Mouse (Mus musculus) limb, embryonic 13.5 days (tissue): ENCODE measurements around the gene Stoml3. TPM values are rescaled to one million over a fixed set of nuclear protein-coding genes. Genes with fewer than 3 reads are reported as not detected.

ENCODE experiments used
- ATAC-seq: fragments of 200-750 bp; cut with Nextera tagmentation; 2 replicates; pipeline ENCODE4 v1.8.0; 2017; ENCODE audit warnings: low read depth, moderate number of reproducible peaks, moderate TSS enrichment; ENCODE audit not compliant: low FRiP score
- H3K27ac ChIP-seq: fragments of 300-500 bp; sonication (generic); 2 replicates; pipeline ENCODE4 v1.5.1; 2015; ENCODE audit warnings: inconsistent platforms, mild to moderate bottlenecking, moderate library complexity
- H3K27me3 ChIP-seq: fragments of 300-500 bp; sonication (generic); 2 replicates; pipeline ENCODE4 v1.6.1; 2015; ENCODE audit warnings: mild to moderate bottlenecking, inconsistent platforms
- H3K36me3 ChIP-seq: fragments of 300-500 bp; sonication (generic); 2 replicates; pipeline ENCODE4 v1.6.1; 2015; ENCODE audit warnings: inconsistent platforms, mild to moderate bottlenecking, moderate library complexity
- H3K4me1 ChIP-seq: fragments of 300-500 bp; sonication (generic); 2 replicates; pipeline ENCODE4 v1.6.1; 2015; ENCODE audit warnings: inconsistent platforms
- H3K4me2 ChIP-seq: fragments of 300-500 bp; sonication (generic); replicated peaks from 2 replicates; pipeline ENCODE4 v1.6.1; 2015; ENCODE audit warnings: inconsistent platforms, mild to moderate bottlenecking, moderate library complexity
- H3K4me3 ChIP-seq: fragments of 300-500 bp; sonication (generic); 2 replicates; pipeline ENCODE4 v1.5.1; 2015; ENCODE audit warnings: moderate library complexity, mild to moderate bottlenecking, inconsistent platforms
- H3K9ac ChIP-seq: fragments of 300-500 bp; sonication (generic); 2 replicates; pipeline ENCODE4 v1.6.1; 2015; ENCODE audit warnings: mild to moderate bottlenecking, inconsistent platforms
- H3K9me3 ChIP-seq: fragments of 300-500 bp; sonication (generic); 2 replicates; pipeline ENCODE4 v1.6.1; 2016; ENCODE audit warnings: inconsistent platforms
- WGBS: fragments of 180-500 bp; shearing (Covaris S2); methylation state at CpG from one replicate; pipeline ENCODE4 v1.1.7; 2015; 5-methylcytosine and 5-hydroxymethylcytosine counted together
- polyA plus RNA-seq: library from polyadenylated mRNA; unstranded; fragments of >200 nt; fragmentation: Nextera tagmentation; extraction: Ambion mirVana; gene quantifications from 2 replicates; pipeline ENCODE4 v1.2.1, GENCODE M21; 2015

Stoml3 gene
- 0.15 and 0.20 TPM in 2 replicates for polyA plus RNA-seq

GRCm38 (mm10) chr3:53488353-53488752 is at the start of gene Stoml3:
Gene Stoml3, plus strand, starts transcription at chr3:53488653.
- Histone ChIP-seq H3K27ac (no peak within 1 kb of the TSS), H3K4me1 (0 out of 2 replicates have a peak, but pooled peaks cover 4% of the 10 kb centered on the region), H3K9me3 (no peaks in the 10 kb centered on the region), H3K9ac (no peak within 1 kb of the TSS), H3K27me3 (peaks cover 3% of the 10 kb centered on the region; the same call in 1 of the 2 replicates), H3K4me2 (no peak within 1 kb of the TSS), H3K36me3 (no peaks in the 10 kb centered on the region), H3K4me3 (no peak within 1 kb of the TSS)
- WGBS: 78% methylated on average over 6 of the region's 6 CpGs
- ATAC-seq: no peak

- ATAC-seq: no peak
- Histone ChIP-seq H3K4me2 (no peak overlapping the region), H3K9me3 (no peaks in the 10 kb centered on the region), H3K27me3 (no peaks in the 10 kb centered on the region), H3K4me3 (no peak overlapping the region), H3K36me3 (peaks cover 10% of the 10 kb centered on the region), H3K9ac (no peak overlapping the region), H3K4me1 (no peaks in the 10 kb centered on the region), H3K27ac (no peak overlapping the region)
- 87% methylated on average over 5 of the region's 5 CpGs for WGBS
Measured at GRCm38 (mm10) chr3:53445540-53445939, 42.9 kb upstream of the Stoml3 start.

- ATAC-seq: no peak
- Histone ChIP-seq H3K4me1 (no peaks in the 10 kb centered on the region), H3K9ac (no peak overlapping the region), H3K27ac (no peak overlapping the region), H3K27me3 (no peaks in the 10 kb centered on the region), H3K4me3 (no peak overlapping the region), H3K4me2 (no peak overlapping the region), H3K36me3 (peaks cover 23% of the 10 kb centered on the region), H3K9me3 (no peaks in the 10 kb centered on the region)
- WGBS: 83% methylated on average over 3 of the region's 3 CpGs
Measured at GRCm38 (mm10) chr3:53446801-53447200, 41.7 kb upstream of the Stoml3 start.

- ATAC-seq: peak; percentile 66; the same call in 1 of the 2 replicates
- Histone ChIP-seq H3K36me3 (peaks cover 37% of the 10 kb centered on the region), H3K27me3 (no peaks in the 10 kb centered on the region), H3K27ac (no peak overlapping the region), H3K9me3 (no peaks in the 10 kb centered on the region), H3K9ac (no peak overlapping the region), H3K4me3 (no peak overlapping the region), H3K4me1 (no peaks in the 10 kb centered on the region), H3K4me2 (no peak overlapping the region)
- 21% methylated on average over 2 of the region's 2 CpGs for WGBS
Measured at GRCm38 (mm10) chr3:53448208-53448607, 40.2 kb upstream of the Stoml3 start.

- no peaks in the 10 kb centered on the region for H3K4me1 ChIP-seq
- H3K4me2 ChIP-seq: no peak overlapping the region
- H3K27me3 ChIP-seq: no peaks in the 10 kb centered on the region
- no peak overlapping the region for H3K4me3 ChIP-seq
- H3K27ac ChIP-seq: no peak overlapping the region
- H3K36me3 ChIP-seq: peaks cover 60% of the 10 kb centered on the region
- H3K9ac ChIP-seq: no peak overlapping the region
- 94% methylated on average over 11 of the region's 11 CpGs for WGBS
- H3K9me3 ChIP-seq: no peaks in the 10 kb centered on the region
- no peak for ATAC-seq
Measured at GRCm38 (mm10) chr3:53450666-53451065, 37.8 kb upstream of the Stoml3 start.

GRCm38 (mm10) chr3:53452351-53452750 is 36.1 kb upstream of the Stoml3 start:
- H3K9ac ChIP-seq: no peak overlapping the region
- peaks cover 77% of the 10 kb centered on the region for H3K36me3 ChIP-seq
- 87% methylated on average over 10 of the region's 10 CpGs for whole genome bisulfite sequencing

GRCm38 (mm10) chr3:53453346-53453745 is 35.1 kb upstream of the Stoml3 start:
- Histone ChIP-seq H3K4me3 (no peak overlapping the region), H3K9me3 (no peaks in the 10 kb centered on the region), H3K36me3 (peaks cover 87% of the 10 kb centered on the region), H3K27me3 (no peaks in the 10 kb centered on the region), H3K27ac (no peak overlapping the region), H3K9ac (no peak overlapping the region), H3K4me2 (no peak overlapping the region), H3K4me1 (no peaks in the 10 kb centered on the region)
- 95% methylated on average over 7 of the region's 7 CpGs for WGBS
- ATAC-seq: no peak

More at GRCm38 (mm10) chr3:53452351-53452750, 36.1 kb upstream of the Stoml3 start:
- Histone ChIP-seq H3K27ac (no peak overlapping the region), H3K4me1 (no peaks in the 10 kb centered on the region), H3K4me2 (no peak overlapping the region), H3K27me3 (no peaks in the 10 kb centered on the region), H3K9me3 (no peaks in the 10 kb centered on the region), H3K4me3 (no peak overlapping the region)
- no peak for ATAC-seq

- WGBS: 89% methylated on average over 6 of the region's 6 CpGs
- H3K4me1 ChIP-seq: no peaks in the 10 kb centered on the region
- no peak overlapping the region for H3K4me2 ChIP-seq
- ATAC-seq: no peak
- H3K36me3 ChIP-seq: peaks cover 93% of the 10 kb centered on the region
- no peak overlapping the region for H3K27ac ChIP-seq
- no peaks in the 10 kb centered on the region for H3K9me3 ChIP-seq
- H3K9ac ChIP-seq: no peak overlapping the region
- H3K4me3 ChIP-seq: no peak overlapping the region
- H3K27me3 ChIP-seq: no peaks in the 10 kb centered on the region
Measured at GRCm38 (mm10) chr3:53454005-53454404, 34.4 kb upstream of the Stoml3 start.

GRCm38 (mm10) chr3:53454561-53454960 is 33.9 kb upstream of the Stoml3 start:
- Histone ChIP-seq H3K4me2 (no peak overlapping the region), H3K4me1 (no peaks in the 10 kb centered on the region), H3K36me3 (peaks cover 93% of the 10 kb centered on the region), H3K27me3 (no peaks in the 10 kb centered on the region), H3K4me3 (no peak overlapping the region), H3K9ac (no peak overlapping the region), H3K27ac (no peak overlapping the region), H3K9me3 (no peaks in the 10 kb centered on the region)
- WGBS: 96% methylated on average over 6 of the region's 6 CpGs
- no peak for ATAC-seq

GRCm38 (mm10) chr3:53454984-53455383 is 33.5 kb upstream of the Stoml3 start:
- H3K9ac ChIP-seq: no peak overlapping the region
- H3K4me3 ChIP-seq: no peak overlapping the region
- H3K27me3 ChIP-seq: no peaks in the 10 kb centered on the region
- peaks cover 95% of the 10 kb centered on the region for H3K36me3 ChIP-seq
- 76% methylated on average over 7 of the region's 7 CpGs for WGBS
- H3K4me2 ChIP-seq: no peak overlapping the region
- no peaks in the 10 kb centered on the region for H3K9me3 ChIP-seq
- no peaks in the 10 kb centered on the region for H3K4me1 ChIP-seq
- ATAC-seq: no peak
- no peak overlapping the region for H3K27ac ChIP-seq

- 53% methylated on average over 5 of the region's 5 CpGs for WGBS
- H3K9ac ChIP-seq: no peak overlapping the region
- no peak overlapping the region for H3K27ac ChIP-seq
- no peaks in the 10 kb centered on the region for H3K27me3 ChIP-seq
- no peak for ATAC-seq
- H3K4me3 ChIP-seq: no peak overlapping the region
- peaks cover 77% of the 10 kb centered on the region for H3K36me3 ChIP-seq
- no peaks in the 10 kb centered on the region for H3K9me3 ChIP-seq
- peaks cover 9% of the 10 kb centered on the region for H3K4me1 ChIP-seq
- no peak overlapping the region for H3K4me2 ChIP-seq
Measured at GRCm38 (mm10) chr3:53457750-53458149, 30.7 kb upstream of the Stoml3 start.

- Histone ChIP-seq H3K27ac (no peak overlapping the region), H3K9me3 (no peaks in the 10 kb centered on the region), H3K4me1 (peaks cover 13% of the 10 kb centered on the region), H3K4me2 (no peak overlapping the region), H3K36me3 (peaks cover 53% of the 10 kb centered on the region), H3K4me3 (no peak overlapping the region), H3K27me3 (no peaks in the 10 kb centered on the region), H3K9ac (no peak overlapping the region)
- WGBS: 86% methylated on average over 9 of the region's 9 CpGs
- ATAC-seq: no peak
Measured at GRCm38 (mm10) chr3:53460106-53460505, 28.3 kb upstream of the Stoml3 start.

- H3K36me3 ChIP-seq: peaks cover 29% of the 10 kb centered on the region
- no peaks in the 10 kb centered on the region for H3K9me3 ChIP-seq
- H3K4me1 ChIP-seq: peaks cover 34% of the 10 kb centered on the region
- H3K4me3 ChIP-seq: peak overlapping the region; percentile 87
- WGBS: 3% methylated on average over 9 of the region's 9 CpGs
- peak overlapping the region; percentile 82 for H3K4me2 ChIP-seq
- ATAC-seq: no peak
- no peaks in the 10 kb centered on the region for H3K27me3 ChIP-seq
- peak overlapping the region; percentile 81 for H3K27ac ChIP-seq
- H3K9ac ChIP-seq: peak overlapping the region; percentile 94
Measured at GRCm38 (mm10) chr3:53462701-53463045, 25.8 kb upstream of the Stoml3 start.
